Mouse (Mus musculus): ENCODE measurements around the gene Wnt7a. TPM values are rescaled to one million over a fixed set of nuclear protein-coding genes. Genes with fewer than 3 reads are reported as not detected.

The Wnt7a gene
- total and polyA plus RNA-seq, 3 experiments, result not detected

DNA sequence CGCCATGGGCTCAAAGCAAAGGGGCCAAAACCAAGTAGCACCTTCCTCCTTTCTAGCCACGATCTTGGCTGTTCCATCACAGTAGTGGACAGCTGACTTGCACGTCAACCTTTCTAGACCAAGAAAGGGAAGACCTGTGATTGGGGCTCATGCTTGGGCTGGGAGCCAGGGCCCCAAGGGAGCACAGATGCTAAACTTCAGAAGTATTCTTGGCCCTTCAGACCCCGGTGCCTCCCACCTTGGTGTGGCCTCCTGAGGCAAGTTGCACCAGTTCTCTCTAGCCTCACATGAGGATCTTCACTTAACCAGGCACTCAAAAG lies 50.8 kb downstream of the Wnt7a start:
- no peak for DNase-seq (ENCODE audit: low read depth, low spot score)
- Histone ChIP-seq H3K36me3 (ENCODE audit: control insufficient read depth in 1 of 2, insufficient read depth in 2 of 2, low read length in 2 of 2) (no peaks in the 10 kb centered on the region), H3K4me1 (ENCODE audit: control insufficient read depth in 1 of 2, insufficient read depth in 2 of 2, low read length in 2 of 2) (no peaks in the 10 kb centered on the region), H3K27me3 (ENCODE audit: control insufficient read depth in 1 of 2, insufficient read depth in 2 of 2, low read length in 2 of 2) (peaks cover 1 to 14% of the 10 kb centered on the region in 2 experiments; a peak in 3 of 4 replicates), H3K4me3 (ENCODE audit: control insufficient read depth in 1 of 2, insufficient read depth in 1 of 2, low read depth in 2 of 2, low read length in 2 of 2) (no peak overlapping the region), H3K9ac (ENCODE audit: control insufficient read depth, low read depth, low read length, poor library complexity, severe bottlenecking) (no peak overlapping the region), H3K9me3 (replicated peaks; ENCODE audit: insufficient read depth, low read length) (no peaks in the 10 kb centered on the region), H3K79me2 (ENCODE audit: control insufficient read depth, insufficient read depth, low read length, poor library complexity) (no peaks in the 10 kb centered on the region), H3K27ac (ENCODE audit: control insufficient read depth, low read depth, low read length) (no peak overlapping the region)
- no peak for TF ChIP-seq SMC3 (IDR thresholded peaks at IDR 0.05; ENCODE audit: low read depth, low read length)
- TF ChIP-seq MAFK (IDR thresholded peaks at IDR 0.05; ENCODE audit: borderline replicate concordance, low read depth, low read length), result no peak
- no peak for TF ChIP-seq POLR2AphosphoS5 (IDR thresholded peaks at IDR 0.05; ENCODE audit: borderline replicate concordance, low read depth, low read length)
- TF ChIP-seq HCFC1 (IDR thresholded peaks at IDR 0.05; ENCODE audit: low read depth, low read length), result no peak
- no peak for TF ChIP-seq TCF12 (IDR thresholded peaks at IDR 0.05; ENCODE audit: low read depth, low read length)
- no peak for TF ChIP-seq KAT2A (conservative IDR thresholded peaks at IDR 0.05; ENCODE audit: low read depth, low read length)
- no peak for TF ChIP-seq MEF2A (IDR thresholded peaks at IDR 0.05; ENCODE audit: extremely low read depth, insufficient replicate concordance, low read depth, low read length, poor library complexity, severe bottlenecking)
- TF ChIP-seq CHD2 (IDR thresholded peaks at IDR 0.05; ENCODE audit: low read length), result no peak
- no peak for TF ChIP-seq GABPA (IDR thresholded peaks at IDR 0.05; ENCODE audit: low read depth, low read length)
- TF ChIP-seq ZC3H11A (IDR thresholded peaks at IDR 0.05; ENCODE audit: low read depth, low read length), result no peak
- no peak for TF ChIP-seq NRF1 (IDR thresholded peaks at IDR 0.05; ENCODE audit: insufficient read depth, low read depth, low read length, poor library complexity, severe bottlenecking)
- TF ChIP-seq ETS1 (IDR thresholded peaks at IDR 0.05; ENCODE audit: low read depth, low read length), result no peak
- no peak for TF ChIP-seq USF2 (IDR thresholded peaks at IDR 0.05; ENCODE audit: borderline replicate concordance in 1 of 2, insufficient read depth in 1 of 2, low read depth in 1 of 2, low read length in 2 of 2)
- TF ChIP-seq MAZ (IDR thresholded peaks at IDR 0.05; ENCODE audit: low read depth, low read length), result no peak
- no peak for TF ChIP-seq UBTF (IDR thresholded peaks at IDR 0.05; ENCODE audit: borderline replicate concordance, insufficient read depth, low read depth, low read length)
- TF ChIP-seq TAL1 (IDR thresholded peaks at IDR 0.05; ENCODE audit: low read length), result no peak

DNA sequence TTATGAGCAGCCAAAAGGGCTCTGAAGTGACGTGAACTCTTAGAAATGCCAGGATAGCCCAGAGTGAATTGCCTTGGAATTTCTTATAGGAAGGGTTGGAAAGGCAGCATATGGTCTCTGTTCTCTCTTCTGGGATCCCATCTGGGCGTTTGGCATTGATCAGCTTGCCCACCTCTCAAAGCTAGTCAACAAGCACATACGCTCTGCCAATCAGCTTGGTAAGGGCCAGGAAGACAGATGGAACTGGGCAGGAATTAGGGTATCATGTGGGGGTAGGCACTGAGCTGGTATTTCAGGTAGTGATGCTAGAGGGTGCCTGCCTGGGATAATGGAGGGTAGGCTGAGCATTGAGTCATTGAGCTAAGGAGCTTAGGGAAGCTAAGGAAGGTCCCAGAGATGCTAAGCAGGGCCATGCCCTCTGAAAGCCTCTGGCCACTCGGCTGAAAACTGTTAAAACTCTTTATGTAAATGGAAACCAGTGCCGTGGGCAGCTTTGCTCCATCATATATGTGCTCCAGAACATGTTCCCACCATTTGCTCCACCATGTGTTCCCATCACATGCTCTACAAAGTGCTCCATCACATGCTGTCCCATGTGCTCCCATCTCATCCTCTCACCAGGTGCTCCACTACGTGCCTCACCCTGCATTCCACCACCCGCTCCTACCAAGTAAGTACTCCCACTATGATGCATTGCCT lies 51.3 kb downstream of the Wnt7a start:
- no peak overlapping the region for H3K9ac ChIP-seq (ENCODE audit: control insufficient read depth, low read depth, low read length, poor library complexity, severe bottlenecking)
- no peaks in the 10 kb centered on the region for H3K79me2 ChIP-seq (ENCODE audit: control insufficient read depth, insufficient read depth, low read length, poor library complexity)
- H3K9me3 ChIP-seq (replicated peaks; ENCODE audit: insufficient read depth, low read length), result no peaks in the 10 kb centered on the region
- H3K4me1 ChIP-seq (ENCODE audit: control insufficient read depth in 1 of 2, insufficient read depth in 2 of 2, low read length in 2 of 2), result no peaks in the 10 kb centered on the region
- H3K27ac ChIP-seq (ENCODE audit: control insufficient read depth, low read depth, low read length), result no peak overlapping the region
- H3K27me3 ChIP-seq (ENCODE audit: control insufficient read depth in 1 of 2, insufficient read depth in 2 of 2, low read length in 2 of 2), result peaks cover 6 to 19% of the 10 kb centered on the region in 2 experiments
- no peak for DNase-seq (ENCODE audit: low read depth, low spot score)
- H3K4me3 ChIP-seq (ENCODE audit: control insufficient read depth in 1 of 2, insufficient read depth in 1 of 2, low read depth in 2 of 2, low read length in 2 of 2), result no peak overlapping the region
- H3K36me3 ChIP-seq (ENCODE audit: control insufficient read depth in 1 of 2, insufficient read depth in 2 of 2, low read length in 2 of 2), result no peaks in the 10 kb centered on the region
- TF ChIP-seq E2F4 (IDR thresholded peaks at IDR 0.05; ENCODE audit: borderline replicate concordance, low read depth, low read length) (no peak), NELFE (IDR thresholded peaks at IDR 0.05; ENCODE audit: low read depth, low read length) (no peak), POLR2A (IDR thresholded peaks at IDR 0.05; ENCODE audit: control insufficient read depth in 1 of 2, insufficient read depth in 1 of 2, low read depth in 1 of 2, low read length in 2 of 2, poor library complexity in 1 of 2) (no peak), TAL1 (IDR thresholded peaks at IDR 0.05; ENCODE audit: low read length) (no peak), ZMIZ1 (IDR thresholded peaks at IDR 0.05; ENCODE audit: low read depth, low read length) (no peak), USF2 (IDR thresholded peaks at IDR 0.05; ENCODE audit: borderline replicate concordance in 1 of 2, insufficient read depth in 1 of 2, low read depth in 1 of 2, low read length in 2 of 2) (no peak), MYC (IDR thresholded peaks at IDR 0.05; ENCODE audit: low read depth, low read length) (no peak), UBTF (IDR thresholded peaks at IDR 0.05; ENCODE audit: borderline replicate concordance, insufficient read depth, low read depth, low read length) (no peak), GABPA (IDR thresholded peaks at IDR 0.05; ENCODE audit: low read depth, low read length) (no peak)

Data from MEL (cell line).